Mouse (Mus musculus) E14TG2a.4 (cell line): ENCODE measurements at regions not wholly inside any gene's neighbourhood (a gene's known extent, or its start where the extent isn't known, plus 50 kb on each side); places are given as distances from the start of the nearest gene placed in this dataset.

ENCODE experiments used
- CTCF ChIP-seq: conservative IDR thresholded peaks from 2 replicates; pipeline ENCODE4 v1.5.1; 2014; ENCODE audit warnings: low read length
- NANOG ChIP-seq: IDR thresholded peaks from 2 replicates; pipeline ENCODE4 v1.6.1; 2014; ENCODE audit warnings: borderline replicate concordance, low read length, mixed read lengths
- POU5F1 ChIP-seq: IDR thresholded peaks from 2 replicates; pipeline ENCODE4 v1.6.1; 2014; ENCODE audit warnings: low read length, borderline replicate concordance

GRCm38 (mm10) chr1:101756525-101757191, 1984.1 kb downstream of the Cntnap5b start:
- TF ChIP-seq CTCF: no peak
- TF ChIP-seq POU5F1: no peak
- peak; percentile 69 for TF ChIP-seq NANOG
